Mouse (Mus musculus) midbrain, embryonic 16.5 days (tissue): ENCODE results near the gene Trip13. TPM values are rescaled to one million over a fixed set of nuclear protein-coding genes. Genes with fewer than 3 reads are reported as not detected.

Source experiments
- ATAC-seq: fragments of 200-750 bp; cut with Nextera tagmentation; 2 replicates; pipeline ENCODE4 v1.8.0; 2017; ENCODE audit warnings: moderate TSS enrichment
- H3K27ac ChIP-seq: fragments of 300-500 bp; sonication (generic); 2 replicates; pipeline ENCODE4 v1.5.1; 2014; ENCODE audit warnings: mild to moderate bottlenecking, low read length, mixed read lengths
- H3K27me3 ChIP-seq: fragments of 300-500 bp; sonication (generic); 2 replicates; pipeline ENCODE4 v1.6.1; 2014; ENCODE audit warnings: low read depth, low read length, mixed read lengths; ENCODE audit not compliant: control insufficient read depth, insufficient read depth
- H3K36me3 ChIP-seq: fragments of 300-500 bp; sonication (generic); 2 replicates; pipeline ENCODE4 v1.6.1; 2014; ENCODE audit warnings: mild to moderate bottlenecking, low read length, moderate library complexity, mixed read lengths; ENCODE audit not compliant: control insufficient read depth, insufficient read depth
- H3K4me1 ChIP-seq: fragments of 300-500 bp; sonication (generic); 2 replicates; pipeline ENCODE4 v1.6.1; 2014; ENCODE audit warnings: mild to moderate bottlenecking, low read length, mixed read lengths; ENCODE audit not compliant: control insufficient read depth, insufficient read depth
- H3K4me2 ChIP-seq: fragments of 300-500 bp; sonication (generic); 2 replicates; pipeline ENCODE4 v1.6.1; 2014; ENCODE audit warnings: mild to moderate bottlenecking, low read length, mixed read lengths
- H3K4me3 ChIP-seq: fragments of 300-500 bp; sonication (generic); 2 replicates; pipeline ENCODE4 v1.5.1; 2014; ENCODE audit warnings: low read depth, mild to moderate bottlenecking, low read length, moderate library complexity, mixed read lengths
- H3K9ac ChIP-seq: fragments of 300-500 bp; sonication (generic); 2 replicates; pipeline ENCODE4 v1.6.1; 2014; ENCODE audit warnings: low read depth, low read length, mixed read lengths
- H3K9me3 ChIP-seq: fragments of 300-500 bp; sonication (generic); replicated peaks from 2 replicates; pipeline ENCODE4 v1.6.1; 2014; ENCODE audit warnings: mild to moderate bottlenecking, low read length, mixed read lengths; ENCODE audit not compliant: control insufficient read depth, poor library complexity, severe bottlenecking
- WGBS: fragments of 180-500 bp; shearing (Covaris S2); extraction: QIAGEN DNeasy Blood & Tissue Kit; methylation state at CpG from one replicate; pipeline ENCODE4 v1.1.7; 2014; 5-methylcytosine and 5-hydroxymethylcytosine counted together
- microRNA-seq: library from miRNA; unstranded; fragments of <30 nt; microRNA quantifications from one replicate; pipeline ENCODE4, GENCODE M21; 2017
- polyA plus RNA-seq: library from polyadenylated mRNA; unstranded; fragments of >200 nt; fragmentation: Nextera tagmentation; extraction: Ambion mirVana; gene quantifications from 2 replicates; pipeline ENCODE4 v1.2.1, GENCODE M21; 2015

Trip13 gene
- polyA plus RNA-seq, 1 experiment from 2014 or later: 10.4 TPM

GRCm38 (mm10) chr13:73872159-73872558, 65.4 kb downstream of the Trip13 start:
- Histone ChIP-seq H3K27me3 (no peaks in the 10 kb centered on the region), H3K4me3 (no peak overlapping the region), H3K4me1 (peaks cover 2% of the 10 kb centered on the region; the same call in 1 of the 2 replicates), H3K4me2 (no peak overlapping the region), H3K9me3 (no peaks in the 10 kb centered on the region), H3K9ac (no peak overlapping the region), H3K36me3 (no peaks in the 10 kb centered on the region), H3K27ac (no peak overlapping the region)
- no peak for ATAC-seq
- WGBS: 54% methylated on average over 2 of the region's 2 CpGs

Small RNA genes within 50 kb of the gene (microRNA-seq; reads per million reads assigned to microRNA genes)
- gene Gm25197: not detected

Other genes with a start within 250 kb of the Trip13 start
- gene Slc6a19, start 232.9 kb downstream of the Trip13 start, polyA plus RNA-seq: 0.11 and 0.30 TPM in 2 replicates
- gene Slc12a7, start 204.7 kb downstream of the Trip13 start, polyA plus RNA-seq: 7.5 and 9.6 TPM in 2 replicates
- gene Nkd2, start 90.2 kb downstream of the Trip13 start, polyA plus RNA-seq: 15.5 and 20.6 TPM in 2 replicates
- gene Brd9, start within 50 bp of the Trip13 start, polyA plus RNA-seq: 98.6 and 99.0 TPM in 2 replicates
- not detected in 2 replicates for gene Zdhhc11, start 26.1 kb upstream of the Trip13 start, polyA plus RNA-seq
- 13.9 and 16.1 TPM in 2 replicates for gene Tppp, start 71.6 kb upstream of the Trip13 start, polyA plus RNA-seq
- gene Cep72, start 124.5 kb upstream of the Trip13 start, polyA plus RNA-seq: 6.7 and 7.7 TPM in 2 replicates
- gene Slc9a3, start 183.7 kb upstream of the Trip13 start, polyA plus RNA-seq: 0.13 and 0.41 TPM in 2 replicates